Mouse (Mus musculus) lung, embryonic 16.5 days (tissue): Measurements from ENCODE around the gene Rftn1. TPM values are rescaled to one million over a fixed set of nuclear protein-coding genes. Genes with fewer than 3 reads are reported as not detected.
A peak's percentile ranks its signal among the peaks of the same experiment; 100 is the strongest.

Experiments
- ATAC-seq: fragments of 200-750 bp; cut with Nextera tagmentation; 2 replicates; pipeline ENCODE4 v1.8.0; 2017; ENCODE audit warnings: low read depth, mild to moderate bottlenecking, moderate library complexity
- H3K27ac ChIP-seq: fragments of 300-500 bp; sonication (generic); 2 replicates; pipeline ENCODE4 v1.5.1; 2014; ENCODE audit warnings: mild to moderate bottlenecking, control low read depth, low read length
- H3K27me3 ChIP-seq: fragments of 300-500 bp; sonication (generic); 2 replicates; pipeline ENCODE4 v1.6.1; 2014; ENCODE audit warnings: low read depth, low read length, mixed read lengths; ENCODE audit not compliant: control insufficient read depth, insufficient read depth
- H3K36me3 ChIP-seq: fragments of 300-500 bp; sonication (generic); 2 replicates; pipeline ENCODE4 v1.6.1; 2014; ENCODE audit warnings: low read length; ENCODE audit not compliant: control insufficient read depth, insufficient read depth
- H3K4me1 ChIP-seq: fragments of 300-500 bp; sonication (generic); replicated peaks from 2 replicates; pipeline ENCODE4 v1.6.1; 2014; ENCODE audit warnings: low read length, mixed read lengths; ENCODE audit not compliant: control insufficient read depth, insufficient read depth
- H3K4me2 ChIP-seq: fragments of 300-500 bp; sonication (generic); 2 replicates; pipeline ENCODE4 v1.6.1; 2014; ENCODE audit warnings: low read depth, low read length, control low read depth
- H3K4me3 ChIP-seq: fragments of 300-500 bp; sonication (generic); 2 replicates; pipeline ENCODE4 v1.5.1; 2014; ENCODE audit warnings: mild to moderate bottlenecking, low read length, control low read depth
- H3K9ac ChIP-seq: fragments of 300-500 bp; sonication (generic); 2 replicates; pipeline ENCODE4 v1.6.1; 2014; ENCODE audit warnings: low read length, control low read depth
- H3K9me3 ChIP-seq: fragments of 300-500 bp; sonication (generic); 2 replicates; pipeline ENCODE4 v1.6.1; 2016; ENCODE audit warnings: low read length; ENCODE audit not compliant: control insufficient read depth
- WGBS: fragments of 180-500 bp; shearing (Covaris S2); extraction: QIAGEN DNeasy Blood & Tissue Kit; methylation state at CpG from one replicate; pipeline ENCODE4 v1.1.7; 2014; 5-methylcytosine and 5-hydroxymethylcytosine counted together
- polyA plus RNA-seq: library from polyadenylated mRNA; unstranded; fragments of >200 nt; fragmentation: Nextera tagmentation; extraction: Ambion mirVana; gene quantifications from 2 replicates; pipeline ENCODE4 v1.2.1, GENCODE M21; 2015

The Rftn1 gene
- polyA plus RNA-seq, 1 experiment from 2014 or later = 18.2 TPM

- Histone ChIP-seq H3K27me3 (no peaks in the 10 kb centered on the region), H3K27ac (no peak overlapping the region), H3K4me2 (no peak overlapping the region), H3K9me3 (no peaks in the 10 kb centered on the region), H3K36me3 (no peaks in the 10 kb centered on the region), H3K4me1 (no peaks in the 10 kb centered on the region), H3K4me3 (no peak overlapping the region), H3K9ac (no peak overlapping the region)
- ATAC-seq = no peak
- 74% methylated on average over 6 of the region's 6 CpGs for WGBS
These were observed 215.5 kb downstream of the Rftn1 start for GRCm38 (mm10) chr17:49974996-49975395.

GRCm38 (mm10) chr17:49972164-49972563 lies 218.3 kb downstream of the Rftn1 start:
- no peaks in the 10 kb centered on the region for H3K36me3 ChIP-seq
- H3K4me2 ChIP-seq = no peak overlapping the region
- no peak overlapping the region for H3K9ac ChIP-seq
- WGBS = 72% methylated on average over 1 of the region's 1 CpGs
- no peaks in the 10 kb centered on the region for H3K27me3 ChIP-seq
- H3K9me3 ChIP-seq = no peaks in the 10 kb centered on the region
- H3K27ac ChIP-seq = no peak overlapping the region
- no peak for ATAC-seq
- H3K4me1 ChIP-seq = no peaks in the 10 kb centered on the region
- no peak overlapping the region for H3K4me3 ChIP-seq

GRCm38 (mm10) chr17:49971057-49971456 lies 219.4 kb downstream of the Rftn1 start:
- Histone ChIP-seq H3K4me3 (no peak overlapping the region), H3K4me2 (no peak overlapping the region), H3K27me3 (no peaks in the 10 kb centered on the region), H3K4me1 (no peaks in the 10 kb centered on the region), H3K27ac (no peak overlapping the region), H3K9ac (no peak overlapping the region), H3K9me3 (no peaks in the 10 kb centered on the region), H3K36me3 (no peaks in the 10 kb centered on the region)
- ATAC-seq = no peak

GRCm38 (mm10) chr17:49968467-49969207 lies 221.8 kb downstream of the Rftn1 start:
- no peaks in the 10 kb centered on the region for H3K36me3 ChIP-seq
- H3K9me3 ChIP-seq = no peaks in the 10 kb centered on the region
- H3K27me3 ChIP-seq = no peaks in the 10 kb centered on the region
- no peak for ATAC-seq
- no peak overlapping the region for H3K4me3 ChIP-seq
- H3K9ac ChIP-seq = no peak overlapping the region
- no peak overlapping the region for H3K27ac ChIP-seq
- WGBS = 51% methylated on average over 9 of the region's 9 CpGs
- no peaks in the 10 kb centered on the region for H3K4me1 ChIP-seq
- no peak overlapping the region for H3K4me2 ChIP-seq

GRCm38 (mm10) chr17:49965846-49966762 lies 224.4 kb downstream of the Rftn1 start:
- H3K4me2 ChIP-seq = no peak overlapping the region
- H3K9me3 ChIP-seq = no peaks in the 10 kb centered on the region
- no peaks in the 10 kb centered on the region for H3K36me3 ChIP-seq
- H3K4me3 ChIP-seq = no peak overlapping the region
- no peaks in the 10 kb centered on the region for H3K4me1 ChIP-seq
- H3K27me3 ChIP-seq = no peaks in the 10 kb centered on the region
- ATAC-seq = no peak
- WGBS = 75% methylated on average over 17 of the region's 17 CpGs
- no peak overlapping the region for H3K9ac ChIP-seq
- no peak overlapping the region for H3K27ac ChIP-seq

- Histone ChIP-seq H3K4me3 (no peak overlapping the region), H3K9ac (no peak overlapping the region), H3K9me3 (no peaks in the 10 kb centered on the region), H3K36me3 (no peaks in the 10 kb centered on the region), H3K27me3 (no peaks in the 10 kb centered on the region), H3K27ac (no peak overlapping the region), H3K4me1 (no peaks in the 10 kb centered on the region), H3K4me2 (no peak overlapping the region)
- WGBS = 74% methylated on average over 7 of the region's 7 CpGs
- ATAC-seq = no peak
These were observed 225.4 kb downstream of the Rftn1 start for GRCm38 (mm10) chr17:49965035-49965434.

- no peaks in the 10 kb centered on the region for H3K27me3 ChIP-seq
- H3K4me3 ChIP-seq = no peak overlapping the region
- no peak overlapping the region for H3K27ac ChIP-seq
- no peaks in the 10 kb centered on the region for H3K36me3 ChIP-seq
- 86% methylated on average over 6 of the region's 6 CpGs for WGBS
- no peak overlapping the region for H3K9ac ChIP-seq
- H3K4me1 ChIP-seq = no peaks in the 10 kb centered on the region
- H3K4me2 ChIP-seq = no peak overlapping the region
- ATAC-seq = no peak; the same call in 1 of the 2 replicates
- no peaks in the 10 kb centered on the region for H3K9me3 ChIP-seq
These were observed 226.0 kb downstream of the Rftn1 start for GRCm38 (mm10) chr17:49964471-49964870.

- H3K4me2 ChIP-seq = no peak overlapping the region
- H3K4me1 ChIP-seq = no peaks in the 10 kb centered on the region
- H3K9me3 ChIP-seq = no peaks in the 10 kb centered on the region
- no peaks in the 10 kb centered on the region for H3K27me3 ChIP-seq
- H3K36me3 ChIP-seq = no peaks in the 10 kb centered on the region
- H3K9ac ChIP-seq = no peak overlapping the region
- no peak overlapping the region for H3K4me3 ChIP-seq
- no peak for ATAC-seq
- H3K27ac ChIP-seq = no peak overlapping the region
These were observed 231.5 kb downstream of the Rftn1 start for GRCm38 (mm10) chr17:49959021-49959420.

GRCm38 (mm10) chr17:49951856-49952607 lies 238.4 kb downstream of the Rftn1 start:
- WGBS = 28% methylated on average over 22 of the region's 22 CpGs
- H3K36me3 ChIP-seq = no peaks in the 10 kb centered on the region
- H3K27ac ChIP-seq = peak overlapping the region; percentile 65
- ATAC-seq = peak; percentile 81
- no peaks in the 10 kb centered on the region for H3K9me3 ChIP-seq
- peak overlapping the region; percentile 37 for H3K4me3 ChIP-seq
- peaks cover 3% of the 10 kb centered on the region; the same call in 1 of the 2 replicates for H3K4me1 ChIP-seq
- H3K4me2 ChIP-seq = peak overlapping the region; percentile 62
- peak overlapping the region; percentile 53 for H3K9ac ChIP-seq
- no peaks in the 10 kb centered on the region for H3K27me3 ChIP-seq
